Mouse (Mus musculus) E14TG2a.4 (cell line): ENCODE results near the gene Aco2.

ENCODE experiments used
- CTCF ChIP-seq: conservative IDR thresholded peaks from 2 replicates; pipeline ENCODE4 v1.5.1; 2014; ENCODE audit warnings: low read length
- POU5F1 ChIP-seq: IDR thresholded peaks from 2 replicates; pipeline ENCODE4 v1.6.1; 2014; ENCODE audit warnings: low read length, borderline replicate concordance

DNA sequence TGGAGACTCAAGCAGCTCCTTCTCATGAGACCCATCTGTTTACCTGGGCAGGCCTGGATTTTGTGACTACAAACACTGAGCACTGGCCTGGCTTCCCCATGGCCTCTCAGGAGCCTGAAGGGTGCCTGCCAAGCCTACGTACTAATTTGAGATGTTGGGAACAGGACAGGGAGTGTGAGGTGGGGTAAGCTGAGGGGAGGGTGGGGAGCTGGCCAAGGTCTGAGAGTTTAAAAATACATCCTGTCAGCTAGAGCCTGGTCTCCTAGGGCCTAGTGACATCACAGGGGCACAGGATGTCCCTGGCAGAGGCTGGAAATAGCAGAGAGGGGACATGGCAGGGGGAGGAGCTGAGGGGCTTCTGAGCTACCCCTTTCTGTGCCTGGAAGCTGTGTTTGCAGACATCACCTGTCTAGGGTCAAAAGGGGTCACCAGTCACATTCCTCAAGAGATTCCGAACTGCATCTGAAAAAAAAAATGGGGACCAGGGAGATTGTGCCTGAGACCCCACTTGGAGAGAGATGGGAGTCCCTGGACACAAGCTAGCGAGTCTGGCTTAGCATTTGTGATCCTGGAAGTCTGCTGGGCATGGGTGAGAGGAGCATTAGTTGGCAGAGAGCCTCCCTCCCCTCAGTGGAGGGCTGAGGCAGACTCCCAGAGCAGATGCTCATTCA lies 37.8 kb upstream of the Aco2 start:
- TF ChIP-seq CTCF (no peak), POU5F1 (no peak)
